Mouse (Mus musculus): ENCODE measurements around the gene 1700025B11Rik. TPM values are rescaled to one million over a fixed set of nuclear protein-coding genes. Genes with fewer than 3 reads are reported as not detected.
"Not testable (repeated sequence)": the region's sequence is repeated elsewhere in the genome, so short reads cannot be mapped to it uniquely, and the experiment has no call there.

1700025B11Rik gene
- polyA plus RNA-seq, 1 experiment from 2014 or later, result not detected

DNA sequence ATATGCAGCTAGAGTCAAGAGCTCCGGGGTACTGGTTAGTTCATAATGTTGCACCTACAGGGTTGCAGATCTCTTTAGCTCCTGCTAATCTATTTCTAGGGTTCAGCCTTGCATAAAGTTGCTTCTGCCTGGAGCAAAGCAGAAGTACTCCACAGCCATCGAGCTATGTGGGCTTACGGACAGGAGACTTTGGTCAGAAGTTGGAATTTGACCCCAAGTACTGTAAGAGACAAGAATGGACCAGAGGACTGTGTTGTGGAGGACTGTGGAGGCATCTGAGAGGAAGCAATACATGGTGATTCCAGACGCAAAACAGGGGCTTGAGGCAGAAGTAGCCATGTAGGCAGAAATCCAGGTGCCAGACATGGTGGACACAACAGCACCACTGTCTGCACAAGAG is 17.6 kb upstream of the 1700025B11Rik start:
- Histone ChIP-seq H3K4me2 (ENCODE audit: low read depth, low read length) (no peak overlapping the region), H3K9ac (replicated peaks; ENCODE audit: low read depth, low read length) (no peak overlapping the region)
- 96% methylated on average over 4 of the region's 4 CpGs for WGBS

GRCm38 (mm10) chr15:77578801-77579200 is 17.1 kb upstream of the 1700025B11Rik start:
- no peaks in the 10 kb centered on the region for H3K27me3 ChIP-seq (ENCODE audit: control insufficient read depth, insufficient read depth, low read length)
- no peaks in the 10 kb centered on the region for H3K9me3 ChIP-seq (ENCODE audit: control insufficient read depth, low read length)
- H3K9ac ChIP-seq (replicated peaks; ENCODE audit: low read depth, low read length), result no peak overlapping the region
- WGBS, result 95% methylated on average over 2 of the region's 2 CpGs
- H3K27ac ChIP-seq (ENCODE audit: low read depth, low read length), result no peak overlapping the region
- no peaks in the 10 kb centered on the region for H3K4me1 ChIP-seq (ENCODE audit: control insufficient read depth, insufficient read depth, low read length)
- H3K4me3 ChIP-seq (ENCODE audit: low read depth, low read length), result no peak overlapping the region
- no peaks in the 10 kb centered on the region for H3K36me3 ChIP-seq (ENCODE audit: control insufficient read depth, insufficient read depth, low read length)
- ATAC-seq (ENCODE audit: low read depth), result no peak
- no peak overlapping the region for H3K4me2 ChIP-seq (ENCODE audit: low read depth, low read length)

More for the DNA sequence above, 17.6 kb upstream of the 1700025B11Rik start:
- H3K36me3 ChIP-seq (ENCODE audit: control insufficient read depth, insufficient read depth, low read length), result no peaks in the 10 kb centered on the region
- ATAC-seq (ENCODE audit: low read depth), result no peak
- no peaks in the 10 kb centered on the region for H3K9me3 ChIP-seq (ENCODE audit: control insufficient read depth, low read length)
- H3K4me1 ChIP-seq (ENCODE audit: control insufficient read depth, insufficient read depth, low read length), result no peaks in the 10 kb centered on the region
- H3K27me3 ChIP-seq (ENCODE audit: control insufficient read depth, insufficient read depth, low read length), result no peaks in the 10 kb centered on the region
- H3K27ac ChIP-seq (ENCODE audit: low read depth, low read length), result no peak overlapping the region
- H3K4me3 ChIP-seq (ENCODE audit: low read depth, low read length), result no peak overlapping the region

- Histone ChIP-seq H3K27ac (ENCODE audit: low read depth, low read length) (no peak overlapping the region), H3K9ac (replicated peaks; ENCODE audit: low read depth, low read length) (no peak overlapping the region), H3K36me3 (ENCODE audit: control insufficient read depth, insufficient read depth, low read length) (no peaks in the 10 kb centered on the region), H3K27me3 (ENCODE audit: control insufficient read depth, insufficient read depth, low read length) (no peaks in the 10 kb centered on the region), H3K4me3 (ENCODE audit: low read depth, low read length) (no peak overlapping the region), H3K9me3 (ENCODE audit: control insufficient read depth, low read length) (no peaks in the 10 kb centered on the region), H3K4me2 (ENCODE audit: low read depth, low read length) (no peak overlapping the region), H3K4me1 (ENCODE audit: control insufficient read depth, insufficient read depth, low read length) (no peaks in the 10 kb centered on the region)
- no peak for ATAC-seq (ENCODE audit: low read depth)
Measured at GRCm38 (mm10) chr15:77563219-77563618, 1.5 kb upstream of the 1700025B11Rik start.

- H3K9ac ChIP-seq (replicated peaks; ENCODE audit: low read depth, low read length); H3K9me3 ChIP-seq (ENCODE audit: control insufficient read depth, low read length); H3K27me3 ChIP-seq (ENCODE audit: control insufficient read depth, insufficient read depth, low read length); H3K36me3 ChIP-seq (ENCODE audit: control insufficient read depth, insufficient read depth, low read length); H3K27ac ChIP-seq (ENCODE audit: low read depth, low read length); H3K4me3 ChIP-seq (ENCODE audit: low read depth, low read length); H3K4me2 ChIP-seq (ENCODE audit: low read depth, low read length); H3K4me1 ChIP-seq (ENCODE audit: control insufficient read depth, insufficient read depth, low read length); ATAC-seq (ENCODE audit: low read depth): not testable (repeated sequence)
- WGBS, result 35% methylated on average over 1 of the region's 1 CpGs
Measured at GRCm38 (mm10) chr15:77539221-77539620, 22.5 kb downstream of the 1700025B11Rik start.

- H3K4me2 ChIP-seq (ENCODE audit: low read depth, low read length), result no peak within 1 kb of the TSS
- no peak within 1 kb of the TSS for H3K27ac ChIP-seq (ENCODE audit: low read depth, low read length)
- no peaks in the 10 kb centered on the region for H3K27me3 ChIP-seq (ENCODE audit: control insufficient read depth, insufficient read depth, low read length)
- H3K4me3 ChIP-seq (ENCODE audit: low read depth, low read length), result no peak within 1 kb of the TSS
- H3K9me3 ChIP-seq (ENCODE audit: control insufficient read depth, low read length), result no peaks in the 10 kb centered on the region
- no peaks in the 10 kb centered on the region for H3K4me1 ChIP-seq (ENCODE audit: control insufficient read depth, insufficient read depth, low read length)
- no peak within 1 kb of the TSS for H3K9ac ChIP-seq (replicated peaks; ENCODE audit: low read depth, low read length)
- no peaks in the 10 kb centered on the region for H3K36me3 ChIP-seq (ENCODE audit: control insufficient read depth, insufficient read depth, low read length)
- ATAC-seq (ENCODE audit: low read depth), result no peak
Measured at GRCm38 (mm10) chr15:77533216-77533615, 28.5 kb downstream of the 1700025B11Rik start, which contains the start of gene Apol7c. Apol7c (minus strand) TSS chr15:77533316.

DNA sequence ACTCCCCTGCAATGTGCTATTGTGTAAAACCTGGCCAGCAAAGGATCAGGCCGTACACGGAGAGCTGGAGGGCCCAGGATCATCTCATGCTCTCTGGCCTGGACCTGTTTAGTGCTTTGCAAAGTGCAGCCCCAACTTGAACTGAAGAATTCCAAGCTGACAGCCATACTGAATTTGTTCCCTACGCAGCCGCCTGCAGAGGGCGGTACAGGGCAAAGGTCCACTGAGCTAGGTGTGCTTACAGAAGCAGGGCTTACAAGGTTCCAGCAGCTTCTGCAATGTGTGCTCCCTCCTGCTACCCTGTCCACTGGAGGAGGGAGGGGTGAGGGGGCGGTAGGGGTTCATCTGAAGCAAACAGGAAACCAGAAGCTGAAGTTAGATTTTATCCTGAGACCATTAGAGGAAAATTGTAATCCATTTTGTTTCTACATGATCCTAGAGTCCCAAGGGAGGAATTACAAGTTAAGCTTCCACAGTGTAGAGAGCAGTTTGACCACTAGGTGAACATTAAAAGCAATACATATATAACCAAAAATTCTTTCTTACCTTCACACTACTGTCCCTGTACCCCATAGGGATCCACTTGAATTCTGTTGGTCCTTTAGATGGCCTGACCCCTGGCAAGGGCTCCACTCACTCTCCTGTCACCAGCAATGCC is 38.4 kb downstream of the 1700025B11Rik start:
- not testable (repeated sequence) for H3K9ac ChIP-seq (replicated peaks; ENCODE audit: low read depth, low read length); H3K36me3 ChIP-seq (ENCODE audit: control insufficient read depth, insufficient read depth, low read length); H3K9me3 ChIP-seq (ENCODE audit: control insufficient read depth, low read length); H3K27ac ChIP-seq (ENCODE audit: low read depth, low read length); ATAC-seq (ENCODE audit: low read depth); H3K4me2 ChIP-seq (ENCODE audit: low read depth, low read length); H3K4me3 ChIP-seq (ENCODE audit: low read depth, low read length); H3K4me1 ChIP-seq (ENCODE audit: control insufficient read depth, insufficient read depth, low read length); H3K27me3 ChIP-seq (ENCODE audit: control insufficient read depth, insufficient read depth, low read length)
- 12% methylated on average over 6 of the region's 6 CpGs for WGBS

GRCm38 (mm10) chr15:77520596-77520995 is 41.1 kb downstream of the 1700025B11Rik start:
- not testable (repeated sequence) for H3K27me3 ChIP-seq (ENCODE audit: control insufficient read depth, insufficient read depth, low read length); ATAC-seq (ENCODE audit: low read depth); H3K36me3 ChIP-seq (ENCODE audit: control insufficient read depth, insufficient read depth, low read length); H3K4me3 ChIP-seq (ENCODE audit: low read depth, low read length); H3K4me1 ChIP-seq (ENCODE audit: control insufficient read depth, insufficient read depth, low read length); H3K9ac ChIP-seq (replicated peaks; ENCODE audit: low read depth, low read length); H3K4me2 ChIP-seq (ENCODE audit: low read depth, low read length); H3K9me3 ChIP-seq (ENCODE audit: control insufficient read depth, low read length); H3K27ac ChIP-seq (ENCODE audit: low read depth, low read length)
- 67% methylated on average over 4 of the region's 4 CpGs for WGBS

Other genes starting within 250 kb of the 1700025B11Rik start
- not detected in 2 replicates for gene Apol7a, start 162.8 kb downstream of the 1700025B11Rik start, polyA plus RNA-seq (2014; fragmentation: Nextera tagmentation; extraction: Ambion mirVana)
- gene Apol9a, start 150.8 kb downstream of the 1700025B11Rik start, polyA plus RNA-seq (2014; fragmentation: Nextera tagmentation; extraction: Ambion mirVana), result 0.24 and 0.35 TPM in 2 replicates
- not detected in 2 replicates for gene Apol7b, start 114.4 kb downstream of the 1700025B11Rik start, polyA plus RNA-seq (2014; fragmentation: Nextera tagmentation; extraction: Ambion mirVana)
- gene Apol10a, start 84.8 kb downstream of the 1700025B11Rik start, polyA plus RNA-seq (2014; fragmentation: Nextera tagmentation; extraction: Ambion mirVana), result not detected in 2 replicates
- gene Apol11a, start 53.6 kb downstream of the 1700025B11Rik start, polyA plus RNA-seq (2014; fragmentation: Nextera tagmentation; extraction: Ambion mirVana), result not detected in 2 replicates
- not detected in 2 replicates for gene Apol7c, start 28.6 kb downstream of the 1700025B11Rik start, polyA plus RNA-seq (2014; fragmentation: Nextera tagmentation; extraction: Ambion mirVana)
- not detected in 2 replicates for gene Apol10b, start 34.2 kb upstream of the 1700025B11Rik start, polyA plus RNA-seq (2014; fragmentation: Nextera tagmentation; extraction: Ambion mirVana)
- not detected in 2 replicates for gene Gm36245, start 37.4 kb upstream of the 1700025B11Rik start, polyA plus RNA-seq (2014; fragmentation: Nextera tagmentation; extraction: Ambion mirVana)
- not detected in 2 replicates for gene Apol11b, start 81.4 kb upstream of the 1700025B11Rik start, polyA plus RNA-seq (2014; fragmentation: Nextera tagmentation; extraction: Ambion mirVana)
- not detected in 2 replicates for gene Apol7e, start 137.0 kb upstream of the 1700025B11Rik start, polyA plus RNA-seq (2014; fragmentation: Nextera tagmentation; extraction: Ambion mirVana)
- gene Apol9b, start 167.1 kb upstream of the 1700025B11Rik start, polyA plus RNA-seq (2014; fragmentation: Nextera tagmentation; extraction: Ambion mirVana), result 0.16 TPM in 1 of 2 replicates, not detected in the other
- gene Apol8, start 195.1 kb upstream of the 1700025B11Rik start, polyA plus RNA-seq (2014; fragmentation: Nextera tagmentation; extraction: Ambion mirVana), result 0.07 TPM in 1 of 2 replicates, not detected in the other

All from neural tube, embryonic 14.5 days (tissue).